Mouse (Mus musculus) heart, embryonic 15.5 days (tissue): ENCODE measurements around the gene Phf11b. TPM values are rescaled to one million over a fixed set of nuclear protein-coding genes. Genes with fewer than 3 reads are reported as not detected.
"Not testable (repeated sequence)": the region's sequence is repeated elsewhere in the genome, so short reads cannot be mapped to it uniquely, and the experiment has no call there.

ENCODE experiments used
- ATAC-seq: fragments of 200-750 bp; cut with Nextera tagmentation; replicated peaks from 2 replicates; pipeline ENCODE4 v1.8.0; 2017; ENCODE audit warnings: low read depth, moderate TSS enrichment; ENCODE audit not compliant: insufficient number of reproducible peaks, insufficient read depth, low FRiP score
- H3K27ac ChIP-seq: fragments of 300-500 bp; sonication (generic); 2 replicates; pipeline ENCODE4 v1.5.1; 2015; ENCODE audit warnings: mild to moderate bottlenecking, inconsistent platforms
- H3K27me3 ChIP-seq: fragments of 300-500 bp; sonication (generic); 2 replicates; pipeline ENCODE4 v1.6.1; 2015; ENCODE audit warnings: inconsistent platforms
- H3K36me3 ChIP-seq: fragments of 300-500 bp; sonication (generic); 2 replicates; pipeline ENCODE4 v1.6.1; 2015; ENCODE audit warnings: mild to moderate bottlenecking, inconsistent platforms
- H3K4me1 ChIP-seq: fragments of 300-500 bp; sonication (generic); replicated peaks from 2 replicates; pipeline ENCODE4 v1.6.1; 2015; ENCODE audit warnings: inconsistent platforms
- H3K4me2 ChIP-seq: fragments of 300-500 bp; sonication (generic); 2 replicates; pipeline ENCODE4 v1.6.1; 2015; ENCODE audit warnings: inconsistent platforms, mild to moderate bottlenecking, moderate library complexity
- H3K4me3 ChIP-seq: fragments of 300-500 bp; sonication (generic); 2 replicates; pipeline ENCODE4 v1.5.1; 2015; ENCODE audit warnings: mild to moderate bottlenecking, inconsistent platforms
- H3K9ac ChIP-seq: fragments of 300-500 bp; sonication (generic); 2 replicates; pipeline ENCODE4 v1.6.1; 2015; ENCODE audit warnings: mild to moderate bottlenecking, inconsistent platforms
- H3K9me3 ChIP-seq: fragments of 300-500 bp; sonication (generic); replicated peaks from 2 replicates; pipeline ENCODE4 v1.6.1; 2016; ENCODE audit warnings: inconsistent platforms
- WGBS: fragments of 180-500 bp; shearing (Covaris S2); methylation state at CpG from one replicate; pipeline ENCODE4 v1.1.7; 2015; ENCODE audit warnings: mixed read lengths; 5-methylcytosine and 5-hydroxymethylcytosine counted together
- polyA plus RNA-seq: library from polyadenylated mRNA; unstranded; fragments of >200 nt; fragmentation: Nextera tagmentation; extraction: Ambion mirVana; gene quantifications from 2 replicates; pipeline ENCODE4 v1.2.1, GENCODE M21; 2015

Phf11b gene
- polyA plus RNA-seq, 1 experiment from 2014 or later: 0.89 TPM

GRCm38 (mm10) chr14:59291769-59292168, 49.4 kb downstream of the Phf11b start:
- not testable (repeated sequence) for H3K4me1 ChIP-seq, ATAC-seq, H3K36me3 ChIP-seq, H3K4me3 ChIP-seq, H3K9me3 ChIP-seq, H3K27ac ChIP-seq, H3K4me2 ChIP-seq, H3K9ac ChIP-seq, H3K27me3 ChIP-seq

GRCm38 (mm10) chr14:59274961-59275360, 66.2 kb downstream of the Phf11b start:
- H3K36me3 ChIP-seq, H3K27ac ChIP-seq, H3K4me1 ChIP-seq, ATAC-seq, H3K27me3 ChIP-seq, H3K4me3 ChIP-seq, H3K9ac ChIP-seq, H3K9me3 ChIP-seq, H3K4me2 ChIP-seq: not testable (repeated sequence)
- 78% methylated on average over 4 of the region's 4 CpGs for WGBS

Other genes with a start within 250 kb of the Phf11b start
- not detected in 2 replicates for gene 1700129C05Rik, start 198.5 kb downstream of the Phf11b start, polyA plus RNA-seq
- not detected in 2 replicates for gene Gm5142, start 162.6 kb downstream of the Phf11b start, polyA plus RNA-seq
- 13.6 and 23.2 TPM in 2 replicates for gene Rcbtb1, start 140.1 kb downstream of the Phf11b start, polyA plus RNA-seq
- gene Gm6904, start 81.1 kb downstream of the Phf11b start, polyA plus RNA-seq: not detected in 2 replicates
- gene Phf11a, start 43.8 kb downstream of the Phf11b start, polyA plus RNA-seq: 0.19 TPM in 1 of 2 replicates, not detected in the other
- gene Phf11d, start 24.1 kb upstream of the Phf11b start, polyA plus RNA-seq: 2.4 and 3.5 TPM in 2 replicates
- 0.25 and 0.28 TPM in 2 replicates for gene Phf11c, start 54.0 kb upstream of the Phf11b start, polyA plus RNA-seq
- 4.5 and 7.7 TPM in 2 replicates for gene Setdb2, start 99.5 kb upstream of the Phf11b start, polyA plus RNA-seq
- 23.0 and 23.1 TPM in 2 replicates for gene Cab39l, start 99.6 kb upstream of the Phf11b start, polyA plus RNA-seq